Mouse (Mus musculus): ENCODE measurements around the gene Tecta. TPM values are rescaled to one million over a fixed set of nuclear protein-coding genes. Genes with fewer than 3 reads are reported as not detected.

Gene Tecta
- total RNA-seq (2021) = under 1 TPM; 0.11 to 0.23 TPM
- long read RNA-seq, experiment 1, partial matches to known transcripts = 0 of 1 reads
- long read RNA-seq, experiment 1, other reads (novel, unspliced or antisense) = 1 of 1 reads
- long read RNA-seq, experiment 2, partial matches to known transcripts = 0 of 1 reads
- long read RNA-seq, experiment 2, other reads (novel, unspliced or antisense) = 1 of 1 reads

DNA sequence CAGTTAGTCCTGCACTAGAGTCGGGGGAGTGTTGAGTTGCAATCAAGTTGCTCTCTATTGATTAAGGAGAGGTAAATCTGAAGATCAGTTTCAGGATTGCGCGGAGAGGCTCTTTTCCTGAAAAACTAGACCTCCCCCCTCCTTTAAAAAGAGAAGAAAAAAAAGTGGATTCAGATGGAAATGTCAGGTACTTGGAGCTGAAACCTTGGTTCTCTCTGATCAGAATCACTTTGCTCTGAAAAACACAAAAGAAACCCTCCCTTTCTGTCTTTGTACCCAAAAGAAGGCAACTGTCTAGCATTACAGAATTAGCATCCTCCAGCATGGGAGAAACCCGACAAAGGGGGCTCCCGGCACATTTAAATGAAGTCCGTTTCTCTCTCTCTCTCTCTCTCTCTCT, at the start of gene Tecta:
Tecta (minus strand) TSS at position 101 of the 400 bp plus-strand sequence.
- DNase-seq = no peak

DNA sequence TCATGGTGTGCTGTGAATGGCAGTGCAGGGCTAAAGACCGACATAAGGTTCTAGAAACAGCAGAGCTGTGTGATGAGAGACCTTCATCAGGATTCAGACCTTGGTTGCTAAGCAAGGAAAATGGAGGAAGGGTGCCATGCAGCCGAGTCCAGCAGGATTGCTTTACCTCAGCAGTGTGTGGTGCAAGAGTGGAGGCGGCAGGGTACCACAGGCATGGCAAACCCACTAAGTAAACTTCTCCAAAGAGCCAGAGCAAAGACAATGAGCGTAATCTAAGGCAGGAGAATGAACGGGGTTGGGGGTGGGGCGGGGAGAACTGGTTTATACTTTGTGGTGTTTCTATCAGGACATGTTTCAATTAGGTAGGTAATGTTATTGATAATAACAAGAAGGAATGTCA, 49.3 kb upstream of the Tecta start:
- DNase-seq = no peak

DNA sequence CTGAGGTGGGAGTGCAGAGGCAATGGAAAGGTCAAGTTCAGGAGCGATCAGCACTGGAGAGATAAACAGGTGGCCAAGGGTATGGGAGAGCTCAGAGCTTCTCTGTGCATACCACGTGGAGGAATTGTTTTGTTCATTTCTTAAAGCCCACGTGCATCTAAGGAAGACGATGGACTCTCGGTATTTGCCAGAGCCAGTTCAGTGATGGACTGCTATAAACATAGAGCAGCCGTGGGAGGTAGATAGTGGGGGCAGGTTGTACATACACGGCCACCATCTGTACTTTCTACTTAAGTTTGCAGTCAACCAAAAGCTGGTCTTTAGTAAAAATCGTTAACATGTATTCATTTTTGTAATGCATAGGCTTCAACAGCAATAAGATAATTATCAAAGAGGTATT, 42.4 kb upstream of the Tecta start:
- no peak for DNase-seq

DNA sequence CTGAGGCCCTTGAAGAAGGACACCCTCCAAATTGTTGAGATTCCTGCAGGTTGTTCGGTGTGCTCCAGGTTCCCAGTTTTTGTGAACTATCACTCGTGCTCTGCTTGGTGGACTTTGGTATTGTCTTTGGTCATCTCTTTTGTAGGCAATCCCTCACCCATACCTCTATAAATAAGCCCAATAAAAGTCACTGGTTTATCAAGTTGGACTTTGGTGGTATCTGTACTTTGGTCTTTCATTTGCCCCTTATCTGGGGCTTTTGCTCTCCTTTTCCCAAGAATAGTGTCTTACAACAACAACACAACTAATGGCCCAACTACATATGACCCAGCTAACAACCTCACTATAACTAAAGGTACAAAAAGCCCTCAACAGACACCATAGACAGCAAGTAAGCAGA, 41.5 kb upstream of the Tecta start:
- no peak for DNase-seq

DNA sequence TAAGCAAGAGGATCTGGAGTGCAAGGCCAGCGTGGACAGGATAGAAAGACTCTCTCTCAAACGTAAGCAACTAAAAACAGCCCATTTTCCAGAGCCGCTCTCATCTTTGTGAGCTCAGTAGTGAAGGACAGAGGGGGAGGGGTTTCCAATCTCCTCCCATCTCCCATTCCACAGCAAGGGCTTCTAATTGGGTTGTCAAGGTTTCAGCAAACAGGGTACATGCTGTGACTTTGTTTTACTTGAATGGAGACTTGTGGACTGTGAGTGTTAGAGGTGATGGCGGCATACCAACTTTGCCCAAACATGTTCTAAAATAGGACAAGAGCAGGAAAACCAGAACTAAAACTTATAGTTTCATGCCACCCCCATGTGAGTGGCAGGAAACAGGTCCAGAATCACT, 39.7 kb upstream of the Tecta start:
- no peak for DNase-seq

DNA sequence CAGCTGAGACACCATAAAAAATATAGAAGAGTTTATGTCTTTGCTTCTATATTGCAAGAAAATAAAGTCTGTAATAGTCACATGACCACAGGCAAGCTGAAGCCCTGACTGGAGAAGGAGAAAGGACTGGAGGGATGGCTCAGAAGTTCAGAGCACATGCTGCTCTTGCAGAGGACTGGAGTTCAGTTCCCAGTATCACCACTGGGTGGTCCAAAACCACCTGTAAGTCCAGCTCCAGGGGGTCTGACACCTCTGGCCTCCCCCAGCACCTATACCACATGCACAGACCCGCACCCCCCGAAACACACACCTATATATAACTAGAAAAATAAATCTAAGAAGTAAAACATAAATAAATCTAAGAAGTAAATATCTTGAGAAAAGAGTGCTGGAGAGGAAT, 32.4 kb upstream of the Tecta start:
- no peak for DNase-seq

DNA sequence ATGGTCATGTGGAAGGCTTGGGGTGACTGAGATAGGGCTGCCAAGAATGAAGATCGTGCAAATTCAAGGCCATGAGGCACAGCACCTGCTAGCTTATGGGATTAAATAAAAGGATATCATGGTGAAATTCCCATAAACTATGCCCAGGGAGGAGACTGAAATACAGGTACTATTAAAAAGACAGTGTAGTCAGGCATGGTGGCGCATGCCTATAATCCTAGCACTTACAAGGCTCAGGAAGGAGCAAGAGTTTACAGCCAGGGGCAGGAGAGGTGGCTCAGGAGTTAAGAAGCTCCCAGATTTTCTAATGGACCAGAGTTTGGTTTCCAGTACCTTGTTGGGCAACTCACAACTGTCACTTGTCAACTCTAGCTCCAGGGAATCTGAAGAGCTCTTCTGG, 31.9 kb upstream of the Tecta start:
- DNase-seq = no peak

DNA sequence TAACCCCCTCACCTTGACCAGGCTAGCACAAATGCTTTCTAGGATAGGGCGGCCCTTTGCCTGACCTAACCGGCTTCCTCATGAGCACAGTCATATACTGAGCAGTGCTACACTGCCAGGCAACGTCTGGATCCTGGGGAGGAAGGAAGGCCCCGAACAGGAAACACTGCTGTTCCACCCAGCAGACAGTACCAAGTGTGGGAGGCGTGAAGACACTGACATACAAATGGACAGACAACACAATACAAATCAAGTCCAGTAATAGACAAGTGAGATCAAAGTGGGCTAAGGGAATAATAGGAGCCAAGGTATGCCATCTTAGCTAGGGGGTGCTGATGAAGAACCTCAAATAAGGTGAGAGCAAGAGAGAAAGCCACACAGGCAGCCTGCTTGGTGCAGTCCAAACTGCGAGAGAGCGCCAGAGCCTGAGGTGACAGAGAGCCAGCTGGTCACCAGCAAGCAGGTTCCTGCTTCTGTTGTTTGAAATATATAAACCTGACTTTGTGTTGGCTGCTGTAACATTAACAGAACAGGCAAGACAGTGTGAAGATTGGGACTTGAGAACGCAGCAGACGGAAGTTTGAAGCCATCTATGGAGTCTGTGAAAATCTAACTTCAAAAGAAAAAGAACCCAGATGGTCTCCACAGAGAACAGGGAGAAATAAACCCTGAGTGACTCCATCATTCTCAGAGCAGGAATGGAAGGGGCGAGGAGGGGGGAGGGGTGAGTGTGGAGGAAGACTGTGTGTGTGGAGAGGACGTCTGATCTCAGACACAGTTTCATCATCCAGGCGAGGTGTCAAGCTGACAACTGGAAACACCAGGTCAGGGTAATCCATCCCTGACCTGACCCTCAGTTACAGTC, 28.6 kb upstream of the Tecta start:
- no peak for DNase-seq

DNA sequence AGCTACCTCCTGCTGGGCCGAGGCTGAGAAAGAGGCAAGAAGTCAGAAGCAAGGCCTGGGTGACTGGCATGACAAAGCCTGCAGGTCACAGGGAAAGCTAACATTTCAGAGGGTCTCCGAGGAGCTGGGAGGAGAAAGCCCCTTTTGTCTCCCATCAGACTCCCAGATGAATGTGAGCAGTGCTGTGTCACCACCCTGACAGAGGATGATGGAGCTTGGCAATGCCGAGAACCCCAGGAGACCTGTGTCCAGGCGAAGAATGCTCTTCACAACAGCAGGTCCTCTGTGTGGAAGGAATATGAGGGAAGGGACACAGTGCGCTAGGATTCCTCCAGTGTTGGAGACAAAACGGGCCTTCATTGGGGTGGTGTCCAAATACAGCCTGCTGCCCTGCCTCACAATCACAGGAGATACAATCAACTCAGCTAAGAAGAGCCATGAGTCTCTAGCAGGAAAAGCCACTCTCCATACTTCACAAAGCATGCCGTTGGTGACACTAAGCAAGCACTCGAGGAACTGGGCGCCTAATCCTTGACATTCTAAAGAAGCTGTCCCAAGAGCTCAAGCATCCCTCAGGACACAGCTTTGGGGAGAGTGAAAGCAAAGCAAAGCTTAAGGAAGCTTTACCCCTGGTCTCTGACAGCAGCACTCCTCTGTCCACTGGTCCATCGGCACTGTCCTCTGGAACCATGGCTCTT, 27.1 kb upstream of the Tecta start:
- no peak for DNase-seq

DNA sequence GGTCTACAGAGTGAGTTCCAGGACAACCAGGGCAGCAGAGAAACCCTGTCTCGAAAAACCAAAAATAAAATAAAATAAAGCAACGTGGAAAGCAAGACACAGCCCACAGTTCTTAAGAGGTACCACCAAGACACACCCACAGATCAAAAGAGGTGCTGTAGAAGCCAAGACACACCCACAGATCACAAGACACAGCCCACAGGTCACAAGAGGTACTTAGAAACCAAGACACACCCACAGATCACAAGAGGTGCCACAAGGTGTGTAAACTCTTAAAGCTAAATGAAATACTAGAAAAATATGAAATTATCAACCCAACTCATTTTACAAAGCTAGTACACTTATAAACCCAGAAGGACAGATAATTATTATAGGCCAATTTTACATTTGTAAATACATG, 23.9 kb upstream of the Tecta start:
- DNase-seq = no peak

DNA sequence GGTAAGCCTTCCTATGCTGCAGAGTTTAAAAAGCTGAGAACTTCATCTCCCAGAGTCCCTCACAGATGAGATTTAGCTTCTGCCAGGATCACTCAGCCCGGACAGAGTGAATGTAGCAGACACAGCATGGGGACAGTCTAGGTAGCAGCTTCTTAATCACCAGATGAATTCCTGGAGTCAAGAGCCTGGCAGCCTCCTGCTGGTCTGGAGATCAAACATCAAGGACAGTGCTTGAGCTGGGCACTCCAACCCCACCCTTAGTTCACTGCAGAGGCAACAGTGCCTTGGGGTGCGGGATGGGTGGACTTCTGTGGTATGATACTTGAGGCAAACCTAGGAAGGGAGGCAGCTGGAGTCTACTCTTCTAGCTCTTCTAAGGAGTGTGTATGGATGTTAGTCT, 20.0 kb upstream of the Tecta start:
- DNase-seq = no peak

DNA sequence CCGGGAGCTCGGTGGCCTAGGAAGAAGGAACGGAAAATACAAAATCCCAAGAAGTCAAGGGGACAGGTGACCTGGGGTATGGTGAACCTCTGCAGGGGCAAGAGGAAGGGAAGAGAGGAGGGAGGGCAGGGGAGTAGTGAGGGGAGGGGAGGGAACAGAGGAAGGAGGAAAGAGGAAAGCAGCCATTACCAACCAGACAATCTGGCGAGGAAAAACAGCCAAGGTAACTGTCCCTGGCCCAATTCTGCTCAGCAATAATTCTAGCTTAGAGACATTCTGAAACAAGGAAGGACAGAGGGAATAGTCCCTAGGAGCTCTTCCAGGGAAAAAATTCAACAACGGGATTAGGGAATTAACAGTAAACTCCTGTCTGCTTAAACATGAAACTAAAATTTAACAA, 19.1 kb upstream of the Tecta start:
- DNase-seq = no peak

DNA sequence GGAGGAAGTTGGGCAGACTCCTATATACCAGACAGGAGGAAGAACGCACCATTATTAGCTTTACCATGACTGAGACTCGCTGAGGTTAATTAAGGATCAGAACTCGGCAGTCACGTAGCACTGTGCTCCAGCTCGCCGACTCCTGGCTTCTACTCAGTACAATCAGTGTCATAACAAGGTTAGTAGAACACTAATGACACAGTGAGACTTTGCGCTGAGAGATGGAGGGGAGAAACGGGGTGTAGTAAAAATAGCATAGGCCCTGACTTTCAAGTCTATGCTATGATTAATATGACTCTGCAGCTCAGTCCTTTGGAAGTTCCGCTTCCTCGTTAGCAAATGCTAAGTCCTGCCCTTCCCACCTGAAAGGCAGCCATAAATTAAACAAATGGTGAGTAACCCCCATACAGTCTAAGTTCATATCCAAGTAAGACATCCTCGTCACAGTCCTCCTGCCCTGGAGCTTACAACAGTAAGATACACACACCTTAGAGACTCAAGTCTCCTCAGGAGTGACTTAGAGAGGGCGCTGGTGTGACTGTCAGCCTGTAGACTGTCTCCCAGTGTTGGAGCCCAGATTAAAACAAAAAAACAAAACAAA, 17.7 kb upstream of the Tecta start:
- DNase-seq = no peak

DNA sequence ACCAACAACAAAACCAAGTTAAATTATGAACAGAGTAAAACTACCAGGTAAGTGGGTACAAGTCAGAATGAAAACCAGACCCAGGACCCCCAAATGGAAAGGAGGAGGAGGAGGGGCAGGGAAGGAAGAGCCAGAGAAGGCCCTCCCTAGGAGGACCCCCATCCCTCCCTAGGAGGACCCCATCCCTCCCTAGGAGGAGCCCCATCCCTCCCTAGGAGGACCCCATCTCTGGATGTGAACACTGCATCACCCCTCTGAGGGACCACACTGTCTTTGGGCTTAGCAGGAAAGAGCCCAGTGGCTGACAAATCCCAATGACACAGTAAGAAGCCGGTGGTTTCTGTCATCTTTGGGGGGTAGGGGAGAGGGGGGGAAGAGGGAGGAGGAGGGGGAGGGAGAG, 15.5 kb upstream of the Tecta start:
- DNase-seq = no peak

DNA sequence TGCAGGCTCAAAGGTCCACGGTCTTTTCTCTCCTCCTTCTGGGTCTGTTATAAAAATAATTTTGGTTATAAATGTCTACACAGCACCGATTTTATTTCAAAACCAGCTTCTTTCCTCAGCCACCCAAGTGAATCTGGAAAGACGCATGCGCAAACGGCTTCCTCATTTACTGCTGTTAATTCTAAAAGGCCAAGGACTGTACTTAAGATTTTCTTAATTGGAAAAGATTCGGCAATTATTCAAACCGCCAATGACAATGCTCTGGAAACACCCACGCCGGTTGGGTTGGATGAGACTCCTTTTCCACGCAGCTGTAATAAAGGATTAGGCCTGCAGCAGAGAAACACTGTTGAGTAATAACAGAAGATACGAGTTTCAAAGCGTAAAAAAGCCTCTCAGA, 13.6 kb upstream of the Tecta start:
- no peak for DNase-seq

DNA sequence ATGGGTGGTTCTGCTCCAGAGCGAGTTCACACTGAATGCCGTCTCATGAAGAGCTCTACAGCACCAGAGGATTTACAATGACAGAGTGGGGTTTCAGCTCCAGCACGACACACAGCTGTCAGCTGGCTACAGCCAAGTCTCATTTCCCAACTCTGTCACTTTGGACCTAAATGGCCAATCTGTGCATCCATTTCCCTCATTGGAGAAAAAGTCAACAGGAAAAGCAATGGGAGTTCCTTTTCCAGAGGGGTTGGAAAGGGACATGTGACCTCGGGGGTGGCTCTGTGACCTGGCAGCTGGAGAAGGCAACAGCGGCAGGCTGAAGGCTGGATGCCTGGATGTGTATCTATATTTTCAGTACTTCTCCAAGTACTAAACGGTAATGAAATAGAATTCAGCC, 11.6 kb upstream of the Tecta start:
- DNase-seq = no peak

DNA sequence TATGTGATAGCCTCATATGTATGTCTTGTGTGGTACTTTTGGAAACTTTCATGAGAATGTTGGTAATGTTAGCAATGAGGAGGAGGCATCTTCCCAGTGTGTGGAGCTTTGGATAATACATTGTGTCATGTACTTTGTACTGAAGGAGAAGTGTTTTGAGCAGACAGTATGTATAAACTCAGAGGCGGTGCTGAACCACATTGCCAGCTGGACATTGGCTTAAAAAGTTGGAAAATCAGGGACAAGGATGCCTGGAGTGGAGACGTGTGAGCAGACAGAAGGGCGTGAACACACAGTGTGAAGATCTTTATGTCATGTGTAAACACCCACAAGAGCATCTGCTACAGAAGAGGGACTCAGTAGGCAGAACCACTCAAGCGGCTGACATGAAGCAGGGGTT, 6.0 kb upstream of the Tecta start:
- DNase-seq = no peak

DNA sequence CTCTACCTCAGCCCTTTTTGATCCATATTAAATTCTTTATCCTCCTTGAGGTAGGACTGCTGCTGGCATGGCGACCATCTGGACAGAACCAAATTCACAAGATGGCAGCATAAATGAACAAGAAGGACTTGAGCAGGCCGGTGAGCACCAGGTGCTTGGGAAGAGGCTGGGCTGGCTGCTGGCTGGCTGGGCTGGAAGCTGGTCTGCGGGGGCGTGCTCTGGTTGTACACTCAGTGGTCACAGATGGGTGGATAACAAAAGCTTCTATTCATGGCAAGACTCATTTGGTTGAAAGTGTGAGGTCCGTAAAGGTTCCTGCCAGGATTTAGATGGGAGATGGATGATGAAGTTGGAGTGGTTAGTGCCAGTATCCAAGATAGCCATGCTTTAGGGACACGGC, 1.8 kb upstream of the Tecta start:
- DNase-seq = no peak

DNA sequence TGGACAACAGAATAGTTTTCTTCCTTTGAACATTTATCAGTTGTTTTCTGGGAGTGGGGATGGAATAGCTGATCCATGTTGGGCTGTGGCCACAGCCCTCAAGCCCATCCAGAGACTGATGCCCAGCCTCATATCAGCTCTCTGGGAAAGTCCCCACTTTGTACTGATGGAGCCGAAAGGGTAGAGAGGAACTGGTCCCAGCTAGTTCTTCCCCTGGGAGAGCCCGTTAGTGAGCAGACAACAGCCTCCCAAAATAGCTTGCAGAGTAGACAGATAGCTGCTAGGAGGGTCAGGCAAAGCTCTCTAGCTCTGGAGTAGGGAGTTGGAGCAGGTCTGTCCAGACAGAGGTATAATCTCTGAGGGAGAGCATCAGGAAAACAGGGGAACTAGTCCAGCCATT, 3.6 kb downstream of the Tecta start:
- DNase-seq = no peak

DNA sequence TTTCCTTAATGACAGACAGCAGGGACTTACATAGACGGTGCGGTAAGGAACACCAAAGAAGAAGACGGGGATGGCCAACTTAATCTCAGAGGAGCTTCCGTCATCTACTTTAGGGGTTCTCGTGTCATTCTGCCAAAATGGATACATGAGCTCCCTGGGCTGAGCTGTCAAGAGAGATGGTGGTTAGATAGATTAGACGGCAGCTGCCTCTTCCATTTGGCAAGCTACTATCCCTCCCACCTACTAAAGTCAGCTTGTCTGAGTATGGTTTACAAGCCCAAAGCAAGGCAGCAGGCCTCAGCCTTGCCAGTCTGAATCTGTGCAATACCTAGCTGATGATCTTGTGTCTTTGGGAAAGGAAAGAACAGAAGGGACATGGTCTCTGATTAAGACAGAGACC, 4.8 kb downstream of the Tecta start:
- DNase-seq = no peak

DNA sequence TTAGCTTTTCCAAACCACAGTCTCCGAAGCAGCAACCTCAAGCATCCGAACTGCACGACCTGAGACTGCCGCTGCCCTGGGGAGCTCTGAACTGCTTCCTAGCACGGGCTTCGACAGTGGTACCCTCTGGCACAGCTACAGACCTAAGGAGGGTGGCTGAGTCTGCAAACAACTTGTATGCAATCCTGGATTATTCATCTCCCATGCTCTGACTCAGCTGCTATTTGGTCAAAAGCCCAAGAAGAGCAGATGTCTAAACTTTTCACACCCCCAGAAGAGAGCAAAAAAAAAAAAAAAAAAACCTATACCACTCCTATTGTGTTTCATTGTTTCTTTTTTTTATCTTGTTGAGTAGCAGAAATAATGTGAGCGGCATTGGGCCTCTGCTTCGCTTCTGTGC, 5.4 kb downstream of the Tecta start:
- DNase-seq = no peak

DNA sequence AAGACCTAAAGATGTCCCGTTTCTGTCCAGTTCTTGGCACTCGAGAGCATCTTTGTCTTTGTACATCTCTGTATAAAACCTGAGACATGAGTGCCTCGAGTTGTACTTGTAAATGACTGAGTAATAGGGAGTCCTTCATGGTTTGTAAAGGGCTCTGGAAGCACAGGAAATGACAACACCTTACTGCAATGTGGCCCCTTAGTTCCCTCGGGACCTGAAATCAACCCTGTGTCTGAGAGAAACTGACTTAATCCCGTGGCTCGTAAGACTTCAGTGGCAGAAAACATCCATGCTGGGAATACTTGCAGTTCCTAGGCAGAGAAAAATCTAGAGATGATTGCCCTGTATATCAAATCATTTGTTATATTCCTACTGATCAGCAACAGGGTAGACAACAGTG, 6.8 kb downstream of the Tecta start:
- no peak for DNase-seq

DNA sequence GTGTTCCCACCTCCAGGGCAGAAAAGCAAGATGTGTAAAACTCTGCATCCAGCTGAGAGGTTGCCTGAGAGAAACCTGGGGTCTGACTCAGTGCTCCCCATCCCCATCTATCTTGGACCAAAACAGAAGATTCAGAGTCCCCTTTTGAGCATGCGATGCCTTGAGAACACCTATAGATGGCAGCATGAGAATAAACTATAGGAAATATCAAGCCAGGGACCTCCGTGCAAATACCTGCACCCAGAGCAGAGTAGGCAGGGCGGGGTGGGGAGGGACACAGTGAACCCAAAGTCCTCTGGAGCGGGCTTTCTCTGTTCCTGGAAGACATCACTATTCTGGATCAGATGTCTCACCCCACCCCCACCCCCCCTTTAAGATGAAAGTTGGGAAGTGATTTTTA, 11.2 kb downstream of the Tecta start:
- no peak for DNase-seq
